Mouse (Mus musculus): ENCODE measurements around the gene Spg21.

- TF ChIP-seq CTCF (IDR thresholded peaks at IDR 0.05; ENCODE audit: borderline replicate concordance, extremely low read depth, insufficient read depth, insufficient read length) (no peak), POLR2A (IDR thresholded peaks at IDR 0.05; ENCODE audit: borderline replicate concordance, extremely low read depth, insufficient read depth, insufficient read length, poor library complexity, severe bottlenecking) (no peak)
Observed at GRCm38 (mm10) chr9:65536491-65536890, 75.7 kb downstream of the Spg21 start.

Measured in brain, embryonic 14.5 days (tissue).